Mouse (Mus musculus) brain, adult 10 weeks (tissue): Measurements from ENCODE around the gene Rsrp1. TPM values are rescaled to one million over a fixed set of nuclear protein-coding genes. Genes with fewer than 3 reads are reported as not detected.

Experiments used
- polyA plus RNA-seq: library from polyadenylated mRNA; stranded (reverse); fragments of 350-450 nt; fragmentation: Illumina TruSeq; extraction: RNeasy Lipid Tissue Mini Kit (QIAGEN cat#74804); gene quantifications from one replicate; pipeline ENCODE4 v1.2.3, GENCODE M21; 2015; ENCODE audit warnings: low read depth, low replicate concordance

Gene Rsrp1
- 318 TPM for polyA plus RNA-seq

GRCm38 (mm10) chr4:134923258-134924018, at the start of gene Rsrp1:
TSS of gene Rsrp1 (plus strand) at chr4:134923592.

GRCm38 (mm10) chr4:134914864-134915209, 8.6 kb upstream of the Rsrp1 start, which contains the start of gene Tmem50a:
TSS of gene Tmem50a (minus strand) at chr4:134915024.

GRCm38 (mm10) chr4:134930684-134931481, 7.5 kb downstream of the Rsrp1 start, which contains the start of gene Syf2:
TSS of gene Syf2 (plus strand) at chr4:134930898.

Other genes with a start within 250 kb of the Rsrp1 start
- gene Man1c1, start 219.3 kb upstream of the Rsrp1 start, polyA plus RNA-seq, result 17.8 TPM
- gene Ldlrap1, start 155.6 kb upstream of the Rsrp1 start, polyA plus RNA-seq, result 3.4 TPM
- gene Maco1, start 70.2 kb upstream of the Rsrp1 start, polyA plus RNA-seq, result 39.3 TPM
- not detected for gene Rhd, start 59.1 kb upstream of the Rsrp1 start, polyA plus RNA-seq
- 187 TPM for gene Tmem50a, start 8.6 kb upstream of the Rsrp1 start, polyA plus RNA-seq
- 77.9 TPM for gene Syf2, start 7.3 kb downstream of the Rsrp1 start, polyA plus RNA-seq
- gene Runx3, start 197.1 kb downstream of the Rsrp1 start, polyA plus RNA-seq, result not detected